Mouse (Mus musculus): ENCODE measurements around the gene Elp1. TPM values are rescaled to one million over a fixed set of nuclear protein-coding genes. Genes with fewer than 3 reads are reported as not detected.

The Elp1 gene
- total RNA-seq, 1 experiment from 2014 or later = 26.4 TPM

DNA sequence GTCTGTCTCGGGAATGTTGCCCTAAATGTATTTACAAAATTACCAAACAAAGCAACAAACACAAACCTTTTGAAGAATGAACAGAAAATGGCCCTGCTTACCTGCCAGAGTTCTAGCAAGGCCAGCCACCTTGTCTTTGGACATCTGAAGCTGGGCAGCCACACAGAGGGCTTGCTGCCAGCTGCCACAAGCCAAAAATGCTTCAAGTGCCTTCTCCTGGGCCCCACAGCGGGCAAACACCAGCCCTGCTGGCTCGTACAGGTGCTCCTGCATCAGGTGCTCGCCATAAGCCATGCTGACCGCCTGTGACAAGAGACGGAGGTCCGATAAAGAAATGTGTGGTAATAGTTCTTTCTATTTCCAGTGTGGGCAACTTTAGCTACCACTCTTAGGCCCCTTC is 33.2 kb downstream of the Elp1 start:
- no peak for DNase-seq

DNA sequence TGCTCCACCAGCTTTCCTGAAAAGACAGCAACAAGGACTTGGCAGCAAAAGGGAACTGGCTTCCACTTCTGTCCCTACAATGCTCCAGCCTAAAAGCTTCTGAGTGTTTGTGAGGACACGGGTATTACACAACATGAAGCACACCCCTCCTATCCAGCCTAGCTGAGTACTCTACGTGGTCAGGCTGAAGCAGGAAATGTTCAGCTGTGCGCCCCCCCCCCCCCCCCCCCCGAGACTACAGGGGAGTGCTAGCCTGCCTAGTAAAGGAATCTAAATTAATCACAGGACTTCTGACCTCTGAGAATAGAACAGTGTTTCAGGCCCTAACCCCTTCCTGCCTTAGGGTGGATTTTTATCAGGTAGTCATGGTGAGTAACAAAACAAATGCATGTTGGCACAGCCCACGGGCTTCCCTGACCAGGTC is 34.3 kb downstream of the Elp1 start:
- peak; percentile 8 for DNase-seq

DNA sequence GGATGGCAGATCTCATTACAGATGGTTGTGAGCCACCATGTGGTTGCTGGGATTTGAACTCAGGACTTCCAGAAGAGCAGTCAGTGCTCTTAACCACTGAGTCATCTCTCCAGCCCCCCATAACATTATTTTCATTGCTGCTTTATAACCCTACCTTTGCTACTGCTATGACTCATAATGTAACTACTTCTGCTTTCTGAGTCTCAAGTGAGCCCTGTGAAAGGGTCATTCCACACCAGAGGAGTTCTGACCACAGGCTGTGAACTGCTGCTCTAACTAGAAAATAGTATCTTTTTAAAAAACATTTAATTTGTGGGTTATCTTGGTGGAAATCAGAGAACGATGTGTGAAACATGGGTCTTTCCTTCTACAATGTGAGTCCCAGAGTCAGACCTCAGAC is 44.4 kb downstream of the Elp1 start:
- DNase-seq = no peak

DNA sequence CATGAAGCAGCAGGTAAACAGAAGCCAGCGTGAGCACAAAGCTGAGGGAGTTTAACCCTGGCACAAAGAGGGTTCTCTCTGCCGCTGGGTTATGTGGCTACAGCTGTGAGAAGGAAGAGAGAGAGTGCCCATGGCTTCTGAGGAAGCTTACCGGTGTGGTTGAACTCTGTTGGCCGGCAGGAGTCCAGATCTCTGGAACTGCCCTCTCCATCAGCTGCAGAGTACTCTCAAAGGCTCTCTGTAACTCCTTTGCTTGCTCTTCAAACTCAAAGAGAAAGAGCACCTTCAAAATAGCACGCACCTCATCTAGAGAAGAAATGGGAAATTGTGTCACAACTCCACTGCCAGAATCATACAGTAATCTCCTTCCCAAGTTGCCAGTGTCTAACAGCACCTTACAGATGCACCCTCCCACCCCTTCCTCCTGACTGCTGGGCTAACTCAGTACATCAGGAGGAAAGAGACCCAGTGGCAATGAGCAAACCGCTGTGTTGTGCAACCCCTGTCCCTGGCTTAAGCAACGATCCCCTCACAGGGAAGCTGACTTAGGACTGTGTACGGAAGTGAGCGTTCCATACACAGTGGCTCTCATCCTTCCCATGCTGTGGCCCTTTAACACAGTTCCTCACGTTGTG is 45.0 kb downstream of the Elp1 start:
- no peak for DNase-seq

DNA sequence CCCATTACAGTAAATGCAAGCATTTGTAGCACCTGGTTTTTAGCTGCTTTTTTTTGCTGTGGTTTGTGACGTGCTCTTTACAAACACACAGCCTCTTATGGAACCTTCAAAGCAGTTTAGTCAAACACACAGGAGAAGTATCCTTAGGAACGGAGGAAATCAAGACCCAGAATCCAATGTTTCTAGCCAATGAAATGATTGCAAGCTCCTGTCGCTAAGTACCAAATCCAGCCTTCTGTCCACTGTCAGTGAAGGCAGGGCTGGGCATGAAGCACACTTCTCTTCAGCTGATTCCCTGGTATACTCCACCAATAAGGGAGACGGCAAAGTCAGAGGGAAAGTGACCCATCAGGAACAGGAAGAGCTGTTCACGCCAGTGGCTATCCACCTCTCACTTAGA is 46.1 kb downstream of the Elp1 start:
- DNase-seq = no peak

DNA sequence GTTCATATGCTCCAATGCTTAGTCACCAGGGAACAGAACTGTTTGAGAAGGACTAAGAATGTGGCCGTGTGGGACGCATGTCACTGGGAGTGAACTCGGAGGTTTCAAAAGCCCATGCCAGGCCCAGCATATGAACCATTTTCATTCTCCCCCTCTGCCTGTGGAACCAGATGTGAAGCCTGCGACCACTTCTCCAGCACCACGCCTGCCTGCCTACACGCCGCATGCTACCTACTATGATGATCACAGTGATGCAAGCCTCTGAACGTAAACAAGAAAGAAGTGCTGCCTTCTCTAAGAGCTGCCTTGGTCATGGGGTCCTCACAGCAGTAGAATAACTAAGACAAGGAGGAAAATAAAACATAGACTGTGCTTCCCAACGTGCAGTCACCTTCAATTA is 54.7 kb downstream of the Elp1 start:
- DNase-seq = no peak

DNA sequence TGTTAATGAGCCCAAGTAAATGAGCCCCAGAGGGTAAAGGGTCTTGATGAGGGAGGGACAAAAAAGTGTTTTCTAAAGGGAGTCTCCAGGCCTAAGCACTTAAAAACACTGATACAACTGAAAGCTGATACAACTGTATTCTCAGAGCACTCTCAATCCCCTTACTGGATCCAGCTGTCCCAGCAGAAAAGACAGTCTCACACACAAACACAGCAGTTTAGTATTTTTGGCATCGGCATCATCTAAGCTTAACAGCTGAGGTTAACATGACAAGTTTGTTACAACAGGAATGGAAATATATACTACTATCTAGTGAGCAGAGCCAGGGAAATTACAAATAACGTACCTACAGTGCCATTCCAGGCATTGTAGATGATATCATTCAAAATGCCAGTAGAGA is 55.8 kb downstream of the Elp1 start:
- no peak for DNase-seq

DNA sequence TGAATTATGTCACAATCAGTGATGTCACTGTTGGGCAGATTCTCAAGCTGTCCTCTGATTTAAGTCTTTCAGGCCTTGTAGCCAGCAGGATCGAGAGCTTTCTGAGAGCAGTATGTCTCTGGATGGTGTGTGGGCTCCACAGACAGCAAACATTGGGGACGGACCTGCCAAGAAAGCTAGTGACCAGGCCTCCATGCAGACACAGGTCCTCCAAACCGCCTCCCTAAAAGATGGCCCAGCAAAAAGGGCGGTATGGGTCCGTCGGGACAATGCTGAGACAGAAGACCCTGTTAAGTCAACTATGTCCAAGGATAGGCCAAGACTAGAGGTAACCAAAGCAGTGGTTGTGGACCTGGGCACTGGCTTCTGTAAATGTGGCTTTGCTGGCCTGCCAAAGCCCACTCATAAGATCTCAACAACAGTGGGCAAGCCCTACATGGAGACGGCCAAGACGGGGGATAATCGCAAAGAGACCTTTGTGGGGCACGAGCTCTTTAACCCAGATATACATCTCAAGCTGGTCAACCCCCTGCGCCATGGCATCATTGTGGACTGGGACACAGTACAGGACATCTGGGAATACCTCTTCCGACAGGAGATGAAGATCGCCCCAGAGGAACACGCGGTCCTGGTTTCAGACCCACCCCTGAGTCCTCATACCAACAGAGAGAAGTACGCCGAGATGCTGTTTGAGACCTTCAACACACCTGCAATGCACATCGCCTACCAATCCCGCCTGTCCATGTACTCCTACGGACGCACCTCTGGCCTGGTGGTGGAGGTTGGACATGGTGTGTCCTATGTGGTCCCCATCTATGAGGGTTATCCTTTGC is 58.6 kb downstream of the Elp1 start, which contains the start of gene Actl7a:
Actl7a (plus strand) TSS at position 51 of the 833 bp plus-strand sequence.
- no peak for DNase-seq

DNA sequence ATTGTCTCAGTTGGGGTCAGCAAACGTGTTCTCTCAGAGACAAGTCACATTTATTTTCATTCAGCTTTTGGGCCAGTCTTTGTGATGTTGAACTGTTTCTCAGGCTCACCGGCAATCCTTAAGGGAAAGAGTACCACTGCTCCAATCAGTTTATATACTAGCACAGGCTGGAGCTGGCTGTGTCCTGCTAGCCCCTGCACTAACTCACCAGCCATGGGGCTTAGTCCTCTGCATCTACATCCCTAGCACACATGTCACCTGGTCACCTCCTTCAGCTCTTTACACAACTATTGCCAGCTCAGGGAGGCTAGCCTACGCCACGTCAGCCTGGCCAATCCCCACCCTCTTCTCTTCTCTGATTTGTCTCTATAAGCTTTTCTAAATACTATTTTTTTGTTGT is 59.4 kb downstream of the Elp1 start:
- no peak for DNase-seq

DNA sequence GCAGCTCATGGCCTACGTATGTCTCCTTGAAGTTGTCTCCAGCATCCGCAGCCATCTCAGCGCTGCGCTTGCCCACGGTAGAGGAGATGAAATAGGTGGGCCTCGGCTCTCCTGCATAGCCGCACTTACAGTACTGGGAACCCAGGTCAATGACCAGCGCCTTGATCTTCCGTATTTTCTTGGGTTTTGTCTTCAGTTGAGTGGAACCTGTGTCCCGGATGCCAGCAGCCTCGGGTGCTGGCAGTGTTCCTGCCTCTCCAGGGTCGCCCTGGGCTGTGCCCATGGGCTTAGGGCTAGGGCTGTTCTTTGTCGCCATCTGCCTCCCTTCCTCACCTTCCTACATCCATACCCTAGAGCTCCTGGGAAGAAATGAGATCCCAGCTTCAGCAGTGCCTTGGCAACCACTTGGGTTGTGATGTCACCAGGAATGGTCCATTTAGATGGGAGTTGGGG is 61.1 kb downstream of the Elp1 start, which contains the start of gene Actl7b:
Actl7b (minus strand) TSS at position 403 of the 453 bp plus-strand sequence.
- no peak for DNase-seq

DNA sequence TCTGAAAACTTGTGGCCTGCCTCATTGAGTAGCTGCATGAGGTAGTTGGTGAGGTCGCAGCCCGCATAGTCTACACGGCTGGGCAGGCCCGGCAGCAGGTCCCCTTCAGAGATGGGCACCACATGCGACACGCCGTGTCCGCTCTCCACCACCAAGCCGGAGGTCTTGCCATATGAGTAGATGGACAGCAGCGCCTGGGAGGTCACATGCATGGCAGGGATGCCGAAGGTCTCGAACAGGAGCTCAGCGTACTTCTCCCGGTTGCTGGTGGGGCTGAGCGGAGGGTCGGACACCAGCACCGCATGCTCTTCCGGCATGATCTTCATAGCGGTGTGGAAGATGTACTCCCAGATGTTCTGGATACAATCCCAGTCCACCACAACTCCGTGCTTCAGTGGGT is 61.5 kb downstream of the Elp1 start:
- DNase-seq = no peak

DNA sequence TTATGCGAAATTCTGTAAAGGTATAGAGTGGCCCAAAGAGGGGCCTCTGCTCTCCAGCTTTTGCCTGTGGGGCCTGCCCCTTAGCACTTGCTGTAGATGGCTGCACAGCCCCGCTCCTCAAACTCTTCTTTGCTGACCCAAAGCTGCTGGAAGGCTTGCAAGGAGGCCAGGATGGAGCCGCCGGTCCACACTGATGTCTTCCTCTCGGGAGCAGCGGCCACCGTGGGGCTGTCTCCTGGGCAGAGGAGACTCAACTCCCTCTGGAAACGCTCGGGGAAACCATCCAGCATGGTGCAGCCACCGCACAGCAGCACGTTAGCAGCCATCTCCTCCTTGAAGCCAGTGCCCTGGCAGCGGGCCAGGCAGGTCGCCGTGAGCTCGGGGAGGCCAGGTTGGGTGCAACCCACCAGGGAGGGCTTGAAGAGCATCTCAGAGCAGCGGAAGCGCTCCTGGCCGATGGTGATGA is 62.1 kb downstream of the Elp1 start, which contains the start of gene Gm26657:
Gm26657 (plus strand) TSS at position 51 of the 466 bp plus-strand sequence.
- DNase-seq = no peak

DNA sequence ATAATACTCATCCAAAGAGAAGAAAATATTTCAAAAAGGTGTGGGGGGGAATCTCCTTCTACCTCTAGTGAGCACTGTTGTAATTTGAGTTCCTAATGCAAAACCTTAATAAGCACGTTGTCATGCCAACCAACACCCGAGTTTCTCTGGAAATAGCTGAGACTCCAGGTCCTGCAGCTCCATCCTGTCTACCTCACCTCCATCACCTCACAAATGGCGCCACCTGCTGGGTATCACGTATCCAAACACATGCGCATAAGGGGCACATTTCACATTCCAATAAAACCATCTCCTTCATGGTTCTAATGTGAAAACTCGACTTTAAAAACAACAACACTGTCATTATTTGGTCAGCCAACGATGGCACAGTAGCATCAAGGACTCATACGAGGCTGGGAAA is 76.3 kb downstream of the Elp1 start:
- no peak for DNase-seq

DNA sequence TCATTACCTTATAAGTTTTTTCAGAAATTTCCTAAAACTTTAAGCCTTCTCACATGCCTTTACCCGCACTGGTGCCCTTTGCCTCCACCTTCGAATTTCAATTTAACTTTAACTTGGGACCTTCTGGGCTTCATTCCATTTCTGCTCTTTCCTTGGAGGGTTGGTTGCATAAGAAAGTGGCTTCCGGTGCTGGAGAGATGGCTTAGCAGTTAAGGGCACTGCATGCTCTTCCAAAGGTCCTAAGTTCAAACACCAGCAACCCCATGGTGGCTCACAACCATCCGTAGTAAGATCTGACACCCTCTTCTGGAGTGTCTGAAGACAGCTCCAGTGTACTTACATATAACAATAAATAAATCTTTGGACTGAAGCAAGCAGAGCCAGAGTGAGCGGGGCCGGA is 78.9 kb downstream of the Elp1 start:
- no peak for DNase-seq

DNA sequence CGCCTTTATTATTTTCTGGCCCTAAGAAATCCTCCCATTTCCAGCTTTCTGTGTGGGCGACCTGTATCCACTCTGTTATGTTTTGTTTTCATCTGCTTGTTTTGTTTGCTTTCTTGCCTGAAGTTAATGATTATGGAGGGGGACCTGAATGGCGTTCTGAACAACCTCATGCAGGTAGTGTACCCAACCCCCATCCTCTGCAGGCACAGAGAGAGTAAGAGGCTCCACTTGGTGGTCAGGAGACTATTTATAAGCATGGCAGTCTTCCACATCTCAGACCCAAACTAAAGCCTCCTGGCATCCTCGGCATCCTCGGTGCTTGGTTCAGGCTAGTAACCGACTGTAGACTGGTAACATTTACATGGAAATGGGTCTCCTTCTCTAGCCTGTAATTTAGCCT is 79.8 kb downstream of the Elp1 start:
- no peak for DNase-seq

DNA sequence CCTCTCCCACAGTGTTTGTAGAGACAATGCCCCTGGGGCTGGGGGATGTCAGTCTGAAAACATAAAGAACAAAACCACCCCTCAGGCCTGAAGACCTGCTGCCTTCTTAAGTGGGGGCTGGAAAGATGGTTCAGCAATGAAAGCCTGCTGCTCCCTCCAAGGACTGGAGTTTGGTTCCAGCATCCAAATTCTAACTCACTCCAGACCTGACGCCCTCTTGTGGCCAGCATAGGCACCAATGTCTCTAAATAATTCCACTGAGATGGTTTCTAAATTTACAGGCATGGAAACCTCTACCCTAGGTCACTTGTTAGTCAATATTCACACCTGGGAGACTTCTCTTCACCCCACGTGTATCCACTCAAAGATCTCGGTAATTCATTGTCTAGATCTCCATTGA is 80.7 kb downstream of the Elp1 start:
- DNase-seq = peak; percentile 61

DNA sequence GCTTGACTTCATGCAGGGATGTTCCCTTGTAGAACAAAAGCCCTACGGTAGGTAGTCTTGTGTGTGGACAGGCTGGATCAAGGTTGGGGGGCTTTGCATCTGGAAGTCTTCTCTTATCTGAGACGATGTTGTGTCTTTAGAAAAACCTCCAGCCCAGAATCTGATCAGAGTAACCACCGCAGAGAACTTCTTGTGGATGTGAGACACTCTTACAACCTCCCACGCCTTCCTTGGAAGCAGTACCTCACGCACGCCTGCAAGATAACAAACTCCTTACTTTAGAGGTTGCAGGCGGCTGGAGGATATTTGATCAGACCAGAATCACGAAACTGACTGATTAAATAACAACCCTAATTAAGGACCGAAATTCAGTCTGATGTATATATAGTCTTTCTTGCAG is 81.7 kb downstream of the Elp1 start:
- DNase-seq = no peak

DNA sequence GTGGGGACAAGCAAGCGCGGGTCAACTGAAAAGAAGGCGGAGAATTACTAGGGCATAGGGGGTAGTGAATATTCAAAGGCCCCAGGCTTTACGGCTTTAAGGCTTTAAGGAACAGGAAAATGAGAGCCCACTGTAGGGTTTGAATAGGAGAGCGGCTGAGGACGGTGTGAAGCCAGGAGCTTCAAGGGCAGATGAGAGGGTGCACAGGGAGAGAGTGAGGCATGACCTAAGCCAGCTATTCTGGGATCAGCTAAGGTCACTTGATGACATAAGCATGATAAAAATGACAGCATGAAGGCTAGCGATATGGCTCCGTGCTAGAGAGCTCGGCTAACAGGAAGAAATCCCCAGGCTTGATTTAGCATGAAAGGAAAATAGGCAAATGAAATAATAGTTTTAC is 82.7 kb downstream of the Elp1 start:
- peak; percentile 27 for DNase-seq

DNA sequence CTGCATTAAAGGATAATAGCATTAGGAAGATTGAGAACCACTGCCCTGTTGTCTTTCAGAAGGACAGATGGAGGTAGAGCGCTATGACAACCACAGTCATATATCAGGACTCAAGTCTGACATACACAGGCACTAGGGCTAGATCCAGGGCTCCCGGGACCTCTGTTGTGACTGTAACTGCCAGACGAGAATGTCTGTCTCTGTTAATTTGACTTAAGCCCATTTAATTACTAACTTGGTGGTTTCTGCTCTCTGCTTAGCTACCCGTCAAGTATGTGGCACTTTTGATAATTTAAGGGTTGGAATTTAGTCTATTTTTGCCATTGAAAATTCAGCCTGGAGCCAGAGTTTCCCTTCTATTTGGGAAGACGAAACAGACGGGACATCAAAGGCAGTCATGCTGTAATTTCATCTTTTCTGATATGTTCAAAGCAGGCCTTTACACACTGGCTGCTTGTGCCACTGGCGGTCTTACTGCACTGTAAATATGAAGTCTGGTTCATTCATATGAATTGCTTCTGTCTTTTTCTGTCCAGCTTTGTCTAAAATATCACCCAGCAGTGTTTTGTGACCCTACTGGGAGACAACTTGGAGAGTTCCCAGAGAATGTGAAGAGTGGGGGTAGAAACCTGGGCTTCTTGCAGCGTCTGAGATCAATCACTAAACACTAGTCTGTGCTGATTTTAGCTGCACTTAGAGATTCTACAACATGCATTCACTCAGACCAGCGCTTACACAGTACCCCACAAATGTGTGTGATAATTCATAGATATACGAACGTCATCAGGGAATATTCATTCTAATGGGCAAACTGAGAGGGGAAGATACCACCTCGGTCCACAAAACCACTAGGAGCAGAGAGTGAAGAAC is 83.3 kb downstream of the Elp1 start:
- no peak for DNase-seq

DNA sequence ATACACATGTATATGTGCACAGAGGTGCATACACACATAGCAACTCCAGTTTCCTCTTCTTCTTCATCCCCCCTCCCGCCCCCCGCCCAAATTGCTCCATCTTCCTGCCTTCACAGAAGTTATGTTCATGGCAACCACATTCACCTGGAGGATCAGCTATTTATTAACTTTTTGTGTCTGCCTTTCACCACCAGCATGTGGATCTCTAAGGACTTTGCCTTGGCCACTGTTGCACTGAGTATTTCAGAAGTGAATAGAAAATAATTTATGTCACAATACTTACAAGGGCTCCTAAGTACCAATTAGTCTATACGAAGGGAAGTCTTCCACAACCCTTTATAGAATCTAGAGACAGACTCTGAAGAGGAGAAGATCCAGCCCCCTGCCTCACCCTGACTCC is 84.2 kb downstream of the Elp1 start:
- no peak for DNase-seq

DNA sequence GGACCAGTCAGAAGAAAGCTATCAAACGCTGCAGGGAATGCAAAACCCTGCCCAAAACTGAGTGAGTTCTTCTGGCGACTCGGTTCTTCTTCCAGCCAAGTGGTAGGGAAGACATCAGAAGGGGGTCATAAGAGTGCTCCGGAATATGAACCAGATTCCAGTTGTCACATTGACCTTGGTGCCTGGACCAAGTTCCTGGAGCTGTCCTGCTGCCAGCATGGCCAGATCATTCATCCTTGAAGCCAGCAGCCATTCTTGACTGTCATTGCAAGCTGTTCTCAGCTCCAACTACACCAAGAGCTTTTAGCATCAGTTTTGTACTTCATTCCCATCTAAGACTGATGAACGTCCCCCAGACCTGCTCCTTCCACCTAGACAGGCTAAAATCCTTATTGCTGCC is 85.3 kb downstream of the Elp1 start:
- DNase-seq = peak; percentile 50

DNA sequence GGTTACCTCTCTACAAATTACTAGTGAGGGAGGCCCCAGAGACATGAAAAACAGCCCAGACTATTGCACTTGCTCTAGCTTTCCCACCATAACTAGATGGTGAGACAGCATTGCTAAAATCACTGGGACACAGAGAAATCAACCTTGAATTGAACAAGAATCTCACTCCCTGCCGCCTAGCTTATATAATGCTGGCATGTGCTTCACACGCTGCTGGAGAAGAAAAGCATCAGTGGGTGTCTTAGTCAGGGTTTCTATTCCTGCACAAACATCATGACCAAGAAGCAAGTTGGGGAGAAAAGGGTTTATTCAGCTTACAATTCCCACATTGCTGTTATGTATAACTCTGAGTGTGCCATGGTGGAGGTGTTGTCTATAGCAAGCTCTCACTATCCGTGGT is 89.0 kb downstream of the Elp1 start:
- DNase-seq = no peak

DNA sequence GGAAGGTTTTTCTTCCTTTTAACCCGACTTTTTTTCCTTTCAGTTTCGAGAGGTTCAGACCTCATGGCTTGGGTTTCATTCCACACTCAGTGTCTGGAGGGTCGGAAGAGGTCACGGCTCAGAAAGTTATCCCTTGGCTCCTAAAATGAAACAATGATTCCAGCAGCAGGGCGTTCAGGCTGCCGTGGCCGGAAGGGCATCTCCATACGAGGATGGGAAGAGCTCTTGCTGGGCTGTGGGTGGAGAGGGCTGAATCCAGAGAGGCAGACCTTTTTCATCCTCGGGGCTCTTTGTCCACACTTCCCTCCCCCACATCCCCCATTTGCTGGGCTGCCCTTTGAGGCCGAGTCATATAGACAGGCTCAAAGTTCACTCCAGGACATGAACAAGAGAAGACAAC is 99.9 kb downstream of the Elp1 start:
- DNase-seq = no peak

All from adrenal gland, postnatal 14 days (tissue).